Mouse (Mus musculus) CH12.LX (cell line): ENCODE measurements at regions not wholly inside any gene's neighbourhood (a gene's known extent, or its start where the extent isn't known, plus 50 kb on each side); places are given as distances from the start of the nearest gene placed in this dataset.

ENCODE experiments used
- DNase-seq: peaks from one replicate; pipeline ENCODE4 v3.0.0-alpha.2; 2013; ENCODE audit errors: extremely low read depth
- H3K27ac ChIP-seq: 2 replicates; pipeline ENCODE4 v1.5.1; 2012; ENCODE audit warnings: low read depth, mild to moderate bottlenecking, control low read depth, moderate library complexity; ENCODE audit not compliant: insufficient read depth
- H3K27me3 ChIP-seq: replicated peaks from 2 replicates; pipeline ENCODE3; 2012; ENCODE audit warnings: inconsistent platforms
- H3K36me3 ChIP-seq, 2 experiments: replicated peaks in 1 of 2; 2 replicates each; pipeline versions ENCODE3 to v1.6.1; 2012; ENCODE audit warnings: inconsistent platforms in 1 of 2, low read length in 1 of 2, mild to moderate bottlenecking in 1 of 2, mixed read lengths in 1 of 2, moderate library complexity in 1 of 2; ENCODE audit not compliant: control insufficient read depth in 1 of 2, insufficient read depth in 1 of 2
- H3K4me1 ChIP-seq, 2 experiments: 2 replicates each; pipeline ENCODE4 v1.6.1; 2012; ENCODE audit warnings: inconsistent platforms in 1 of 2, moderate library complexity in 1 of 2; ENCODE audit not compliant: insufficient read depth in 2 of 2, control insufficient read depth in 1 of 2
- H3K4me2 ChIP-seq: 2 replicates; pipeline ENCODE4 v1.6.1; 2012; ENCODE audit warnings: low read depth, mild to moderate bottlenecking, control low read depth; ENCODE audit not compliant: poor library complexity, insufficient read depth, severe bottlenecking
- H3K4me3 ChIP-seq, 3 experiments: fragments of 150-350 bp in 1 of 3; sonication (generic) in 1 of 3; replicated peaks in 1 of 3; 2 replicates each; pipeline versions ENCODE3 to v1.5.1; 2011 to 2012; ENCODE audit warnings: low read depth in 2 of 3, low read length in 2 of 3, mild to moderate bottlenecking in 2 of 3, moderate library complexity in 2 of 3, control low read depth in 1 of 3, improper control_type of control experiment in 1 of 3, inconsistent platforms in 1 of 3, mixed read lengths in 1 of 3; ENCODE audit not compliant: poor library complexity in 1 of 3
- H3K79me2 ChIP-seq: replicated peaks from 2 replicates; pipeline ENCODE4 v1.6.1; 2012; ENCODE audit warnings: mild to moderate bottlenecking, moderate library complexity; ENCODE audit not compliant: control insufficient read depth, poor library complexity, insufficient read depth, severe bottlenecking; ENCODE audit errors: extremely low read depth
- H3K9ac ChIP-seq: 2 replicates; pipeline ENCODE4 v1.6.1; 2012; ENCODE audit warnings: low read depth, mild to moderate bottlenecking, control low read depth, moderate library complexity; ENCODE audit not compliant: insufficient read depth
- H3K9me3 ChIP-seq: replicated peaks from 2 replicates; pipeline ENCODE3; 2012; ENCODE audit warnings: low read length, inconsistent platforms, mixed read lengths
- BHLHE40 ChIP-seq: IDR thresholded peaks from 2 replicates; pipeline ENCODE4 v1.6.1; 2011; ENCODE audit warnings: mild to moderate bottlenecking, low read depth, low read length, improper control_type of control experiment
- CHD2 ChIP-seq: IDR thresholded peaks from 2 replicates; pipeline ENCODE4 v1.6.1; 2011; ENCODE audit warnings: low read length, improper control_type of control experiment
- ELF1 ChIP-seq: IDR thresholded peaks from 2 replicates; pipeline ENCODE4 v1.6.1; 2014; ENCODE audit warnings: low read depth, mild to moderate bottlenecking, inconsistent platforms, low read length, improper control_type of control experiment
- EP300 ChIP-seq: IDR thresholded peaks from 2 replicates; pipeline ENCODE4 v1.6.1; 2011; ENCODE audit warnings: low read length, improper control_type of control experiment
- ETS1 ChIP-seq: conservative IDR thresholded peaks from 2 replicates; pipeline ENCODE4 v1.6.1; 2012; ENCODE audit warnings: low read depth, mild to moderate bottlenecking, inconsistent platforms, low read length, improper control_type of control experiment, moderate library complexity
- MAX ChIP-seq: IDR thresholded peaks from 2 replicates; pipeline ENCODE4 v1.6.1; 2011; ENCODE audit warnings: low read length, improper control_type of control experiment
- MAZ ChIP-seq: IDR thresholded peaks from 2 replicates; pipeline ENCODE4 v1.6.1; 2012; ENCODE audit warnings: low read depth, mild to moderate bottlenecking, inconsistent platforms, low read length, improper control_type of control experiment, moderate library complexity
- MEF2A ChIP-seq: IDR thresholded peaks from 2 replicates; pipeline ENCODE4 v1.6.1; 2014; ENCODE audit warnings: low read depth, mild to moderate bottlenecking, inconsistent platforms, low read length, improper control_type of control experiment, borderline replicate concordance
- NRF1 ChIP-seq: IDR thresholded peaks from 2 replicates; pipeline ENCODE4 v1.6.1; 2014; ENCODE audit warnings: low read depth, mild to moderate bottlenecking, inconsistent platforms, low read length, improper control_type of control experiment, moderate library complexity
- PAX5 ChIP-seq: IDR thresholded peaks from 2 replicates; pipeline ENCODE4 v1.6.1; 2012; ENCODE audit warnings: low read length, inconsistent platforms, mixed read lengths
- POLR2A ChIP-seq: IDR thresholded peaks from 2 replicates; pipeline ENCODE4 v1.6.1; 2011; ENCODE audit warnings: low read depth, mild to moderate bottlenecking, improper control_type of control experiment, low read length
- RAD21 ChIP-seq: IDR thresholded peaks from 2 replicates; pipeline ENCODE4 v1.6.1; 2011; ENCODE audit warnings: low read depth, mild to moderate bottlenecking, low read length, improper control_type of control experiment, moderate library complexity
- SIN3A ChIP-seq: IDR thresholded peaks from 2 replicates; pipeline ENCODE4 v1.6.1; 2012; ENCODE audit warnings: low read length, improper control_type of control experiment, inconsistent platforms
- TCF12 ChIP-seq: IDR thresholded peaks from 2 replicates; pipeline ENCODE4 v1.6.1; 2014; ENCODE audit warnings: low read depth, mild to moderate bottlenecking, inconsistent platforms, low read length, improper control_type of control experiment
- USF2 ChIP-seq: conservative IDR thresholded peaks from 2 replicates; pipeline ENCODE4 v1.6.1; 2011; ENCODE audit warnings: low read depth, low read length, improper control_type of control experiment
- ZC3H11A ChIP-seq: IDR thresholded peaks from 2 replicates; pipeline ENCODE4 v1.6.1; 2012; ENCODE audit warnings: low read depth, mild to moderate bottlenecking, inconsistent platforms, low read length, improper control_type of control experiment
- ZMIZ1 ChIP-seq: IDR thresholded peaks from 2 replicates; pipeline ENCODE4 v1.6.1; 2012; ENCODE audit warnings: low read depth, mild to moderate bottlenecking, inconsistent platforms, low read length, improper control_type of control experiment
- ZNF384 ChIP-seq: IDR thresholded peaks from 2 replicates; pipeline ENCODE4 v1.6.1; 2012; ENCODE audit warnings: low read depth, low read length, improper control_type of control experiment, inconsistent platforms
- dilution Hi-C: fragments of 300-500 bp; cut with MboI; formaldehyde crosslinking; loops from 2 replicates; pipeline ENCODE4 v1.14.3; 2020; ENCODE audit warnings: low sequenced_read_pairs; ENCODE audit not compliant: extremely low pct_unique_long_range_greater_than_20kb, extremely low pct_ligation_motif_present
- in situ Hi-C: fragments of 300-500 bp; cut with MboI; formaldehyde crosslinking; loops from 3 replicates; pipeline ENCODE4 v1.14.3; 2019; ENCODE audit warnings: low sequenced_read_pairs, low pct_ligation_motif_present, low pct_unique_long_range_greater_than_20kb, mixed read lengths

DNA sequence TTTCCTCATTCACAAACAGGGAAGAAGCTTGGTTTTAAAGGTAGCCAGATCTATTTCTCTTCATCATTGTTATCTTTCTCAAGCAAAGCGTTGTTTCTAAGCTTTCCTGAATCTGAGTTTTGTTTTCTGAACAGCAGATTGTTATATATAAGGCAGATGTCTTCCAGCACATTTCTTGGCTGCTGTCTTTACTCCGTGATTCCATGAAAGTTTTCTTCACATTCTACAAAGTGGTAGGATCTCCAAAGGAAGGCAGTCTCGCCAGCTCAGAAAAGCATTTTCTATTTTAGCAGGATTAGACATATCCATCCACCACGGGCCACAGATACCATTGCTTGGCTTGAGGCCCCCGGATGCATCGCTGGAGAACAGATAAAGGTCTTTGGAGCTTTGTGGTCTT, 171.2 kb upstream of the Gdnf start:
- TF ChIP-seq SIN3A (no peak), NRF1 (no peak)
- H3K79me2 ChIP-seq, result no peaks in the 10 kb centered on the region
- no peaks in the 10 kb centered on the region for H3K4me1 ChIP-seq
- no peak overlapping the region for H3K4me2 ChIP-seq
- in situ Hi-C loops, result no loop called here
- H3K27ac ChIP-seq, result no peak overlapping the region
- no peak for DNase-seq
- no peak overlapping the region for H3K4me3 ChIP-seq
- H3K9me3 ChIP-seq, result no peaks in the 10 kb centered on the region
- no peaks in the 10 kb centered on the region for H3K27me3 ChIP-seq
- H3K36me3 ChIP-seq, result no peaks in the 10 kb centered on the region
- no peak overlapping the region for H3K9ac ChIP-seq
- dilution Hi-C loops, result no loop called here

DNA sequence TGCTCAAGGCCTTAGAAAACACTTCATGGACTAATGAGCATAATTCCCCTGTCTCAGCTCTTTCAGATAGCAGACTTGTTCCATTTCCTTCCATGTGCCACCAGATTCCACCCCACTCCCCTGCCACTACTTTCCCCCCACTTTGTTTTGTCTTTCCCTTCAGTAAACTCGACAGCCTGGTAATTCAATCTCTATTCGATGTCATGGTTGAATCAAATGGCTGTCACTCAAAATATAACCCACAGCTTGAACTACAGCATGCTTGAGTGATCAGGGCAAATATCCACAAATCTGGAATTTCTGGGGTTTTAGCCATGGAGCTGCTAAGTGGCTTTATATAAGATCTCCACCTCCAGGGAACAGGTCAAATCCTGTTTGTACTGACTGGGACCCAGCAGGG, 168.6 kb upstream of the Gdnf start:
- H3K9me3 ChIP-seq, result no peaks in the 10 kb centered on the region
- no peaks in the 10 kb centered on the region for H3K79me2 ChIP-seq
- TF ChIP-seq MEF2A (no peak), ZNF384 (no peak), ETS1 (no peak), RAD21 (no peak), ZMIZ1 (no peak)
- TF ChIP-seq, all 38 proteins: peak for 0
- H3K27me3 ChIP-seq, result no peaks in the 10 kb centered on the region
- dilution Hi-C loops, result no loop called here
- in situ Hi-C loops, result no loop called here
- H3K4me3 ChIP-seq, result no peak overlapping the region
- H3K36me3 ChIP-seq, result no peaks in the 10 kb centered on the region
- no peak overlapping the region for H3K27ac ChIP-seq
- no peak overlapping the region for H3K9ac ChIP-seq
- no peak for DNase-seq
- H3K4me1 ChIP-seq, result no peaks in the 10 kb centered on the region
- H3K4me2 ChIP-seq, result no peak overlapping the region

- dilution Hi-C loops (no loop called here), in situ Hi-C loops (no loop called here)
- Histone ChIP-seq H3K27ac (no peak overlapping the region), H3K27me3 (no peaks in the 10 kb centered on the region), H3K79me2 (no peaks in the 10 kb centered on the region), H3K9ac (no peak overlapping the region), H3K4me3 (no peak overlapping the region), H3K4me2 (no peak overlapping the region), H3K36me3 (no peaks in the 10 kb centered on the region), H3K9me3 (no peaks in the 10 kb centered on the region), H3K4me1 (no peaks in the 10 kb centered on the region)
- no peak for DNase-seq
- TF ChIP-seq SIN3A (no peak), EP300 (no peak), USF2 (no peak), MAZ (no peak), ZNF384 (no peak), ELF1 (no peak), ZC3H11A (no peak), BHLHE40 (no peak), ZMIZ1 (no peak), TCF12 (no peak), ETS1 (no peak), NRF1 (no peak), CHD2 (no peak), POLR2A (no peak), MAX (no peak), PAX5 (no peak)
Measured at GRCm38 (mm10) chr15:7650705-7651104, 159.9 kb upstream of the Gdnf start.
